Mouse (Mus musculus) stomach, embryonic 16.5 days (tissue): ENCODE measurements around the gene Phb2. TPM values are rescaled to one million over a fixed set of nuclear protein-coding genes. Genes with fewer than 3 reads are reported as not detected.

Experiments
- ATAC-seq: fragments of 200-750 bp; cut with Nextera tagmentation; 2 replicates; pipeline ENCODE4 v1.8.0; 2017; ENCODE audit warnings: moderate number of reproducible peaks, moderate TSS enrichment; ENCODE audit not compliant: insufficient read depth, low FRiP score
- H3K27ac ChIP-seq: fragments of 300-500 bp; sonication (generic); 2 replicates; pipeline ENCODE4 v1.5.1; 2014; ENCODE audit warnings: low read length
- H3K27me3 ChIP-seq: fragments of 300-500 bp; sonication (generic); 2 replicates; pipeline ENCODE4 v1.6.1; 2014; ENCODE audit warnings: low read length, control low read depth, mixed read lengths; ENCODE audit not compliant: control insufficient read depth, insufficient read depth
- H3K36me3 ChIP-seq: fragments of 300-500 bp; sonication (generic); 2 replicates; pipeline ENCODE4 v1.6.1; 2014; ENCODE audit warnings: low read length; ENCODE audit not compliant: control insufficient read depth, insufficient read depth
- H3K4me1 ChIP-seq: fragments of 300-500 bp; sonication (generic); 2 replicates; pipeline ENCODE4 v1.6.1; 2014; ENCODE audit warnings: low read length, control low read depth, mixed read lengths; ENCODE audit not compliant: control insufficient read depth, insufficient read depth
- H3K4me2 ChIP-seq: fragments of 300-500 bp; sonication (generic); 2 replicates; pipeline ENCODE4 v1.6.1; 2014; ENCODE audit warnings: low read depth, low read length, mixed read lengths
- H3K4me3 ChIP-seq: fragments of 300-500 bp; sonication (generic); replicated peaks from 2 replicates; pipeline ENCODE4 v1.5.1; 2014; ENCODE audit warnings: mild to moderate bottlenecking, low read length
- H3K9ac ChIP-seq: fragments of 300-500 bp; sonication (generic); 2 replicates; pipeline ENCODE4 v1.6.1; 2014; ENCODE audit warnings: low read length
- H3K9me3 ChIP-seq: fragments of 300-500 bp; sonication (generic); replicated peaks from 2 replicates; pipeline ENCODE4 v1.6.1; 2016; ENCODE audit warnings: low read length, control low read depth; ENCODE audit not compliant: control insufficient read depth
- WGBS: fragments of 180-500 bp; shearing (Covaris S2); extraction: QIAGEN DNeasy Blood & Tissue Kit; methylation state at CpG from one replicate; pipeline ENCODE4 v1.1.7; 2014; 5-methylcytosine and 5-hydroxymethylcytosine counted together
- polyA plus RNA-seq: library from polyadenylated mRNA; unstranded; fragments of >200 nt; fragmentation: Nextera tagmentation; extraction: Ambion mirVana; gene quantifications from 2 replicates; pipeline ENCODE4 v1.2.1, GENCODE M21; 2015

Gene Phb2
- polyA plus RNA-seq, 1 experiment from 2014 or later = 303 TPM

DNA sequence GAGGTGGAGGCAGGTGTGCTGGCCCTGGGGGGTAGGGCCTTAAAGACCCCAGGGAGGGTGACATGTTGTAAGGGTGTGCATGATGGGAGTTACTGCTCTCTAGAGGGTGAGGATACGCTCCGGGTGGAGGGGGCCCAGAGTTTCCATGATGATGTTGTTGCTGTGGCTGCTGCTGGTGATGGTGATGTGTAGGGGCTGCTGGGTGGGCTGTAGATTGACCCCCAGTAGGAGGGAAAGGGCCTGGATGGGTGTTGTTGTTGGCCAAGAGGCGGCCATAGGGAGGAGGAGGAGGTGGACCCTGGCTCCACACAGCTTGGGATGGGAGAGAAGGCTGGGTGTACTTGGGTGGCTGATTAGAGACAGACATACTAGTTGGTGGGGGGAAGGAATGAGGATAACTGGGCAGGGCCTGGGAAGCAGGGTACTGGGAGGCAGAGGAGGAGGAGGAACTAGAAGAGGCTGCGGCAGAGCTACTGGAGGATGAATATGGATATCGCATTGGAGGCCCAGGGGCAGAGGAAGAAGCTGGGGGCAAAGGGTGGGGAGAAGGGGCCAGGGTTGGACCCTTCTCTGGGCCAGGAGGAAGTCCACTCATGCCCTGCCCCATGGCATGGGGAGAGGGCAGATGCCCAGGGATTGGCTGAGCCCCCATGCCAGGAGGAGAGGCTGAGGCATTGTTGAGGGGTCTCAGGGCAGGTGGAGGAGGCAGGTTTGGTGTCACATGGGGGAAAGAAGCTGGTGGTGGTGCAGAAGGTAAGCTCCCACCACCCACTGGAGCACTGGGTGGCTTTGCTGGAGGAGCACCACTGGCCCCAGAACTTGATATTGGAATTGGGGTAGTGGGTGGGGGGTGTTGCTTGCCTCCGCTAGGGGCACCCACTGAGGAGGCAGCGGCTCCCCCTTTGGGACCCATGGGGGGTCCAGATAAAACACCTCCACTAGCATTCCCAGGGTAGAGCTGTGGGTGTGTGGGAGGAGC, 34.8 kb downstream of the Phb2 start:
- peaks cover 16% of the 10 kb centered on the region for H3K4me1 ChIP-seq
- peak overlapping the region; percentile 92 for H3K9ac ChIP-seq
- no peak overlapping the region for H3K4me3 ChIP-seq
- no peak for ATAC-seq
- no peaks in the 10 kb centered on the region for H3K9me3 ChIP-seq
- no peaks in the 10 kb centered on the region for H3K27me3 ChIP-seq
- peak overlapping the region; percentile 97 for H3K4me2 ChIP-seq
- 82% methylated on average over 7 of the region's 7 CpGs for WGBS
- no peak overlapping the region for H3K27ac ChIP-seq
- H3K36me3 ChIP-seq = peaks cover 15% of the 10 kb centered on the region

DNA sequence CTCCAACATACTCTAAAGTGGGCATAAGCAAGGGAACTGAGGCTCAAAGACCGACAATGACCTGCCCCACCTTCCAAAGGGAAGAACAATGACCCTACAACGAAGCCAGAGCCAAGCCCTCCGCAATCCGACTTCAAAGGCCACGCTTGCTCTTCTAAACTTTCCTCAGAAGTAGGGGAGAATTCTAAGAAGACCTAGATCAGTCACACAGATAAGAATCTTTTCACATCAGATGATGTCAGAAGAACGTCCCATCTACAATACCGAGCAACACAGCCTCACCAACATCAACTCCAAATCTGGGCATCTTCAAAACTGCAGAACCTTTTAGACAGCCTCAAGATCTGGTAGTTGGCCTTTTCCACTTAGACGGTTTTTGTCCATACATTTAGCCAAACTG, 38.3 kb downstream of the Phb2 start:
- no peaks in the 10 kb centered on the region for H3K27me3 ChIP-seq
- peaks cover 7% of the 10 kb centered on the region; the same call in 1 of the 2 replicates for H3K36me3 ChIP-seq
- 82% methylated on average over 8 of the region's 8 CpGs for WGBS
- no peak overlapping the region for H3K9ac ChIP-seq
- no peak overlapping the region for H3K4me3 ChIP-seq
- H3K9me3 ChIP-seq = no peaks in the 10 kb centered on the region
- H3K4me1 ChIP-seq = peaks cover 23% of the 10 kb centered on the region
- no peak overlapping the region for H3K27ac ChIP-seq
- no peak overlapping the region for H3K4me2 ChIP-seq
- no peak for ATAC-seq

DNA sequence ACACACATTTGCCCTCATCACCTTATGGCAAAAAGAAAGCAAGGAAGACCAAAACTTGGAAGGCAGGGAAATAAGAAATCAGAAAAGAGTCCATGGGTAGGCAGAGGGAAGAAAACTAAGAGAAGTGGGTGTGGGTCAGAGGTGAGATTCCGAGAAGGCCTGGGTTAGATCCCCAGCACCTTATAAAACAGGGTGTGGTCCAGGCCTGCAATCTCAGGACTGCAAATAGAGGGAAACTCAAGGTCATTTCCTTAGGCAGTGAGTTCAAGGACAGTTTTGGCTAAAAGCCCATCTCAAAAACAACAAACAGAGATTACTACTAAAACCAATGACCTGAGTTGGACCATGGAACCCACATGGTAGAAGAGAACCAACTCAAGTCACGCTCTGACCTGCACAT, 41.7 kb downstream of the Phb2 start:
- Histone ChIP-seq H3K27me3 (no peaks in the 10 kb centered on the region), H3K9ac (no peak overlapping the region), H3K27ac (no peak overlapping the region), H3K4me2 (no peak overlapping the region), H3K4me3 (no peak overlapping the region), H3K9me3 (no peaks in the 10 kb centered on the region), H3K36me3 (no peaks in the 10 kb centered on the region; the same call in 1 of the 2 replicates), H3K4me1 (peaks cover 28% of the 10 kb centered on the region)
- ATAC-seq = no peak
- WGBS = 85% methylated on average over 2 of the region's 2 CpGs

DNA sequence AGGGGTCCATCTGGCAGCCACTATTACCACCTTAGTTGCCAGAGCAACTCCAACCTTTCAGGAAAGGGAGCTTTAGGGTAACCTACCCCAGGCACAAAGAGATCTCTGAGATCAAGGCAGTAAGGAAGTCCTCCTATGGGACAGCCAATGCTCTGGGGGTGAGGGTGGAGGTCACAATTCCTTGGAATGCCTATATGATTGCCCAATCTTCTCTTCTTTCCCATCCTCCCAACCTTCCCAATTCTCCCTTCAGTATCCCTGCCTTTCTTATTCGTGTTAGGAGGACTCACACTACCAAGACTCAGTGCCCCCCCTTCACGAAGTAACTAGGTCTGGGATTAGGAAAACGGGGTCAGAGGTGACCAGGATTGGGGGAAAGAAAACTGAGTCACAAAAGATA, 43.2 kb downstream of the Phb2 start:
- no peaks in the 10 kb centered on the region for H3K9me3 ChIP-seq
- H3K4me3 ChIP-seq = peak overlapping the region; percentile 70
- no peak for ATAC-seq
- peak overlapping the region; percentile 95 for H3K27ac ChIP-seq
- peak overlapping the region; percentile 98 for H3K9ac ChIP-seq
- no peaks in the 10 kb centered on the region for H3K36me3 ChIP-seq
- H3K27me3 ChIP-seq = no peaks in the 10 kb centered on the region
- 6% methylated on average over 3 of the region's 3 CpGs for WGBS
- peak overlapping the region; percentile 82 for H3K4me2 ChIP-seq
- peaks cover 32% of the 10 kb centered on the region for H3K4me1 ChIP-seq

DNA sequence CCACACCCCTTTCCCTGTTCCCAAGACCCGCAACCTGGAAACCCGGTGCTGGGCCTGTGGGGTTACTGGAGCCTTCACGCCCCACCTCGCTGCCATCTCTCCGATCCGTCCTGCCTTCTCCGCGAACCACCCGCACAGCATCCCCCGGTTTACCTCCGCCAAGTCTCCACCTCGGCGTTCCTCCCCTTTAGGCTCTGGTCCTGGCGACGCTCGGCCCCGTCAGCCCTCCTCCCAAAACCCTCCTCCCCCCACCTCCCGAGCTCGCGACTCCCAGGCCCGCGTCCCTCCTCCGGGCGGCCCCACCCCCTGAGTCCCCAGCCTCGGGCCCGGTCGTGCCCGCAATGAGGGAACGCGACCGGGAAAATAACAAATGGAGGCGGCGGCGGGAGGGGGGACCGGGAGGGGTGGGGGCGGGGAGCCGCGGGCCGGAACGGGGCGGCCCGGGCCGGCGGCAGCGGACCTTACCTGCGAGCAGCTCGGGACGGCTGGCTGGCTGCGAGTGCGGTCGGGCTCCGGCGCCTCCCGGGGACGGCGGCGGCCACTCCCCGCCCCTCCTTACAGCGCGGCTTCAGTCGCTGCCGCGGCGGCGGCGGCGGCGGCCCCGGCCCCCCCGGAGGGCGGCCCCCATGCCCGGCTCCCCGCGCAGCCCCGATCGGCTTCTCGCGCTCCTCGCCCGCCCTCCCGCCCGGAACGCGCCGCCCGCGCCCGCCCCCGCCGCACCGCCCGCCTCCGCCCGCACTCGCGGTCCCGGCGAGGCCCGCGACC, 43.9 kb downstream of the Phb2 start, which contains the start of the genes Gm45234 and Atn1:
Gene Gm45234, minus strand, starts transcription at position 191 of the 765 bp plus-strand sequence.
Gene Atn1, minus strand, starts transcription at position 694 of the 765 bp plus-strand sequence.
- Histone ChIP-seq H3K27me3 (no peaks in the 10 kb centered on the region), H3K27ac (peak within 1 kb of the TSS; percentile 95), H3K4me3 (peak within 1 kb of the TSS; percentile 70), H3K4me1 (peaks cover 32% of the 10 kb centered on the region), H3K4me2 (peak within 1 kb of the TSS; percentile 82), H3K36me3 (no peaks in the 10 kb centered on the region), H3K9me3 (no peaks in the 10 kb centered on the region), H3K9ac (peak within 1 kb of the TSS; percentile 98)
- WGBS = under 1% methylated on average over 77 of the region's 100 CpGs
- peak; percentile 67 for ATAC-seq

DNA sequence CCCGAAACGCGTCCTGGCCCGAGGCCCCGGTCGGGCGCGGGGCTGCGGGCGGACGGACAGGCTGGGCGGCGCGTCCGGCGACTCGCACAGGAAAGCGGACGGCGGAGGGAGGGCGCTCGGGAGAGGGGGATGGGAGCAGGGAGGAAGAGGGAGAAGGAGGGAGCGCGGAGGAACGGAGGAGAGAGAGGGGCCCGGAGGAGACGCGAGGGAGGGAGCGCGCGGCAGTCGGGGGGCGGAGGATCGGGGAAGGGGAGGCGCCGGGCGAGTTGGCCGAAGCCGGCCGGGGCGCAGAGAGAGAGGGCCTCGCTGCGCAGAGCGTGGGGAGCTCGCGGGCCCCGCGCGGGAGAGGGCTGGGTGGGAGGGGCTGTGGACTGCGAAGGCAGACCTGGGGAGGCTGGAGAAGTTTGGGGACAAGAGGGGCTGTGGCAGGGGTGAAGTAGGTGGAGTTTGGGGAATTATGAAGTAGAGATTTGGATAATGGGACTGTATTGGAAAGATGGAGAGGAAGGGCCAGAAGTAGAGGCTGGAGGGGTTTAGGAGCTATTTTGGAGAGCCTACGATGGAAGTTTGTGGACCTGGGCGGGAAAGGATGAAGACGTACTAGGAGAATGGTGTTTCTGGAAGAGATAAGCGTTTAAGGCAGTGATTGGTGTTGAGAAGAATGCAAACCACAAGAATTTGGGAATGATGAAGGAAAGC, 44.7 kb downstream of the Phb2 start:
- no peaks in the 10 kb centered on the region for H3K27me3 ChIP-seq
- peak overlapping the region; percentile 98 for H3K9ac ChIP-seq
- WGBS = 1% methylated on average over 52 of the region's 54 CpGs
- H3K27ac ChIP-seq = peak overlapping the region; percentile 95
- H3K36me3 ChIP-seq = no peaks in the 10 kb centered on the region
- H3K4me1 ChIP-seq = peaks cover 32% of the 10 kb centered on the region
- peak overlapping the region; percentile 82 for H3K4me2 ChIP-seq
- H3K9me3 ChIP-seq = no peaks in the 10 kb centered on the region
- peak overlapping the region; percentile 70 for H3K4me3 ChIP-seq
- ATAC-seq = peak; percentile 84

DNA sequence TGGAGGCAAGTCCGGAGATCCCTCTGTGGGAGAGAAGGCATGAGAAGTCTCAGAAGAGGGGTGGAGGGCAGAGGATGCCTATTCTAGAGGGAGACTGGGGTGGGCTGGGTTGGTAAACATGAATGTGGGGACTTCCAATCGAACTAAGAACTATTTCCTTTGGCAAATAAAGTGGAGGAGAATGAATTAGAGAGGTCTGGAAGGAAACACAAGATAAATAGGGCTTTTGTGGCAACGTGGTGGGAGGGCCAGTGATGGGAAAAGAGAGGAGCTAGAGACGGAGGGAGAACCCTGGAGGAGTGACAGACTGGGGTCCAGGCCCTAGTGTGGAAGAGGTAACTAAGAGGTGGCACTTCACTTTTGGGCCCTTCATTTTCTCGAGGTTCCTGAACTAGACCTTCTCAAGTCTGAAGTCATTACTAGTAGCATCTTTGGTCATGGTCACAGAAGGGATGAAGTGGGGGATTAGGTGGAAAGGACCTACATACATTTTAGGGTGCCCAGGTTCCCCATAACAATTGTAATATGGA, 45.3 kb downstream of the Phb2 start:
- 7% methylated on average over 5 of the region's 5 CpGs for WGBS
- Histone ChIP-seq H3K9me3 (no peaks in the 10 kb centered on the region), H3K4me2 (peak overlapping the region; percentile 82), H3K27ac (peak overlapping the region; percentile 95), H3K4me1 (peaks cover 32% of the 10 kb centered on the region), H3K36me3 (no peaks in the 10 kb centered on the region), H3K27me3 (no peaks in the 10 kb centered on the region), H3K4me3 (peak overlapping the region; percentile 70), H3K9ac (peak overlapping the region; percentile 98)
- no peak for ATAC-seq

DNA sequence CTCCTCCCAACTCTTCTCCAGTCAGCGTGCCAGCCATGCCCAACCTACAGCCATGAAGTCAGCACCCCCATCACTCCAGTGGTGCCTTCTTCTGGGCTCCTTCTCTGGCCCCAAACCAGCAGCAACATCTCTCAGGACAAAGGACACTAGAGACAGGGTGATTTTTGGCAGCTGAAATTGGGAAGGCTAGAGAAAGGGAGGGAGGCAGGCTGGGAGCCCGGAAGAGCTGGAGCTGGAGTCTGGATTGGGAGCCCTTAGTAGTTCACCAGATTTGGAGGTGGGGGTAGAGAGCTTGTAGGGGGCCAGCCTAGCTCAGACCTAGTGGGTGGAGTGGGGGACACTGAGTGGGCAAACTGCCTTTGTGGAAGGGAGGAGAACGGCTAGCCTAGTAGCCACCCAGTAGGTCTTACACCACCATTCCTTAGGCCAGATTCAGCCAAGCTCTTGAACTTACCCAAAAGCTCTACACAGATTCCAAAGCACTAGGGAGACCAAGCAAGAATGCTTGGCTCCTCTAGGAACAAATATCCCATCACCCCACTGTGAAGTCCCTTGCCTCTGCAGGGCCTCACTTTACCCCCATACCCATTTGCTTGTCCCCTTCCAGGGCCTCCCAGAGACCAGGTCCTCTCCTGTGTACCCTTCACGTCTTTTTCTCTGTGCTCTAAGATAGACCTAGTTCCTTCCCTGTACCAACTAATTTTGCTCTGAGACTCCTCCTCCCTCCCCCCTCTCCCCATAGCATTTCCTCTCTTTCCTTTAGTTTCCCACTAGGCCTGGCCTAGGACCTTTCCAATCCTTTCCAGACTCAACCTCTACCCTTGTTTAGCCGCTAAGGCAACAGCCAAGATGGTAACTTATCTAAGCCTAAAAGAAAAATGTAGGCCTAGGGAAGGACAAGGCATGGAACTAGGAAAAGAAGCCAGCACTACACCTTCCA, 46.0 kb downstream of the Phb2 start:
- Histone ChIP-seq H3K4me2 (peak overlapping the region; percentile 82), H3K27me3 (no peaks in the 10 kb centered on the region), H3K4me3 (peak overlapping the region; percentile 70), H3K9ac (peak overlapping the region; percentile 98), H3K27ac (peak overlapping the region; percentile 95), H3K4me1 (peaks cover 32% of the 10 kb centered on the region), H3K9me3 (no peaks in the 10 kb centered on the region), H3K36me3 (no peaks in the 10 kb centered on the region)
- 35% methylated on average over 5 of the region's 5 CpGs for WGBS
- ATAC-seq = peak; percentile 26
